Mouse (Mus musculus) brain, embryonic 18.5 days (tissue): ENCODE results near the gene Abr.

Source experiments
- DNase-seq: peaks from one replicate; pipeline ENCODE4 v3.0.0-alpha.2; 2012; ENCODE audit warnings: low read depth, low spot score

The Abr gene

DNA sequence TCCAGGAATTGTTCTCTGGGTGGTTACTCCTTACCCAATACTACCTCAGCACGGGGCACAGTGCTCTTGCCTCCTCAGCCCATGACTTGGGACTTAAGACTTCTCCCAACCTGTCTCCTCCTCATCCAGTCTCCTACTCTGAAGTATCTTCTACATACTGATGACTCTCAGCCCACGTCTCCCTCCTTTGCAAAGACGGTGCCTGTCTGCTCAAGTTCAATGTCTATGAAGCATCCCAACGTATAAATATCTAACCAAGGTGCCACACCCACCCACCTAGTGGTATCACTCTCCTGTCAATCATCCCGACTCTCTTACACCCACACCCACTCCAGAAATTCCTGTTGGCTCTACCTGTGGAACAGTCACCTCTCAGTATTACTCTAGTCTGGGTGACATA is 103.5 kb downstream of the Abr start:
- no peak for DNase-seq

DNA sequence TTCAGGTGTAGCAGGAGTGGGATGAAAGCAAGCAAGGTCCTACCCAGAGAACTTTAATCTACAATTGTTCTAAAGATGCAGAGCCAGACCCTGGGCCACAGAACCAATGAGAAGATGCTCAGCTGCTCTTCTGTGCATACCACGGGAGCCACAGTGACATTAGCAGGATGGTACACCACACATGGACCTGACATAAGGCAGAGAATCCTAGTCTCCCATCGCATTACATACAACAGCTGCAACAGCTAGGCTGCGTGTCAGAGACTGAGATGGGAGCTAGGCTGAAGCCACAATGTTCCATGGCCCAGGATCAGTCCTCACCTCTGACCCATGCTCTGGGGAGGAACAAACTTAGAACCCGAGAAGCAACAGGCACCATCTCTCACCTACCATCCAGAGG is 104.0 kb downstream of the Abr start:
- DNase-seq = no peak

- no peak for DNase-seq
These were observed 105.2 kb downstream of the Abr start for GRCm38 (mm10) chr11:76516951-76517350.

- no peak for DNase-seq
These were observed 107.0 kb downstream of the Abr start for GRCm38 (mm10) chr11:76515123-76515522.

- DNase-seq = no peak
These were observed 111.1 kb downstream of the Abr start for GRCm38 (mm10) chr11:76510977-76511376.

DNA sequence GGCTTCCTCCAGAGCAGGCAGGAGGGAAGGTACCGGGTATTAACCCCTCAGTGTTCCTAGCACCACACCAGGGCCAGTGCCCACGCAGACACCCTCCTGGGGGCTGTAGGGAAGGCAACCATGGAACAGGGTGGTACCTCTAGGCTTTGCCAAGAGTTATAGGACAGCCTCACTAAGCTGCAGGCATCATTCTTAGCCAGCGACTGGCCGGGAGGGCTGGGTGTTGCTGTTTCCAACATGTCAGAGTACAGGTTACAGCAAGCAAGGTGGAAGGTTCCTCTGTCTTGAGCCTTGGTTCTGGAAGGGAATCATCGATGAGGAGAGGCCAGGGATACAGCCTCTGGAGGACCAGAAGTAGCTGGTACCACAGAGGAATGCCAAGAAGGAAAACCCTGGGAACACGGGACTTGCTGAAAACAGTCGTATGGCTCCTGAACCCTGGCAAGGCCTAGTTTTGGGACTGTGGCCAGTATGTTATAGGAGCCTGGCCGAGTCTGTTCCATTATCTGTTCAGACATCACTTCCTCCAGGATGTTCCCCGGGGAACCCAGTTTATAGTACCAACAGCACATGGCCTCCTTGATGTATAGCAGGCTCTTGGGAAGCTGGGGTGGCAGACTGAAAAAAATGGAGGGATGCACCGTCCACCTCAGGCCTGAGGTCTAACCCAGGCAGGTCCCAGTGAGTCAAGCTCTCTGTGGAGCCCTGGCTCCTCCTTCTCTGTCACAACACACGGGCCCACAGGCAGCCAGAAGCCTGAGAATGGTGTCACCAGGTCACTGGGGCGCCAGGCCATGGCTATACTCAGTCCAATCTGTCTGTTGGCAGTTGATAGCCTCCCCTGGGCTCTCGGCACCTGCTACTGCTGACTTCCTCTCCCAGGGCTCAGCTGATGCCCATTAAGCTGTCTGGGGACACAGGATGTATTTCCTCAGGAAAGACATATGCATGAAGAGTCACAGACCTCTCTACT is 112.1 kb downstream of the Abr start:
- no peak for DNase-seq

DNA sequence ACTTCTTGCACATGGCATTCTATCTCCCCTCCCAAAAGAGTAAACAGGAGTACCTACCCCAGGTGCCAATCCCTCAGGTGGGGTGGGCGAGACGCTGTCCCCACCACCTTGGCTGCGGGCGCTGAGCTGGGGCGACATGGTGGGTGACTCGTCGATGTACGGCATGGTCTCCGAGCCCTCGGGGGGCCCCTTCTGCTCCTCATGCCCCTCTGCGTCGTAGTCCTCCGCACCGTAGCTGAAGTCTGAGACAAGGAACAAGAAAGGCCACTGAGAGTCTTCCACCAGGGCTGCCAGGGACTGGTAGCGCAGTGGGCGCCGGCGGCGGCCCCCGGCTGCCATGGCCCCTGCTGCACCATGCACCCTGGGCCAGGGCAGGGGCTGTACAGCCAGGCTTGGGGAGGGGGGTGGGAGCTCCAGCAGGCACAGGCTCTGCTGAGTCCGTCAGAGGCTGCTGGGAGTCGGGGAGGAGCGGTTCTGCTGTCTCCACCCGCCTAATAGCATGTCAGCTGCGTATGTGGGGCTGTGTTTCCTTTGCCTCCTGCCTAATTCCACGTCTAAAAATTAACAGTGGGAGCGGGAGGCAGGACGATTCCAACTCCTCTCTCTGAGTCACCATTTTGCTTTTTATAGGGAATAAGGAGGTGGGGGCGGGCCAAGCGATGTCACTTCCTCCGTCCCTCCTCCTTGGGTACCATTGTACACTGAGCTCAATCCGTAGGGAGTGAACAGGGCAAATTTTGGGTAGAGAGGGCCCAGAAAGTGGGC is 113.1 kb downstream of the Abr start:
- DNase-seq = no peak

GRCm38 (mm10) chr11:76508125-76508524 is 114.0 kb downstream of the Abr start:
- DNase-seq = no peak

GRCm38 (mm10) chr11:76507302-76508124 is 114.6 kb downstream of the Abr start:
- peak; percentile 57 for DNase-seq

GRCm38 (mm10) chr11:76506514-76507228 is 115.4 kb downstream of the Abr start:
- peak; percentile 60 for DNase-seq

DNA sequence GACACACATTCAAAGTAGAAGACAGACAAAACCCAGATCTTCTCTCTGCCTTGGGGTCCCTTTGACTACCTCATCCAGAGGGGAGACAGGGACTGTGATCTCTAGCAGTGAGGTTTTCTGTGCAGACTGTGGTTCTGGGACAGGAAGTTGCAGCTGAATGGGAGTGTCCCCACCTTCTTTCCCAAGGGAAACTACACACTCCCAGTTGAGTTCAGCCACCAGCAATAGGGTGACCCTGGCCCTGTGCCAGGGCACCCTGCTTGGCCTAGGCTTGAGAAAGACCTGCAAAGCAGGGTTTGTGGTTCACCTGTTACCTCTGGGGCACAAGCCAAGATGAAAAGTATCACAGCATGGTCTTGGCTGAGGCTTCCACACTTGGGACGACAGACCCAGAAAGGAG is 117.0 kb downstream of the Abr start:
- no peak for DNase-seq

DNA sequence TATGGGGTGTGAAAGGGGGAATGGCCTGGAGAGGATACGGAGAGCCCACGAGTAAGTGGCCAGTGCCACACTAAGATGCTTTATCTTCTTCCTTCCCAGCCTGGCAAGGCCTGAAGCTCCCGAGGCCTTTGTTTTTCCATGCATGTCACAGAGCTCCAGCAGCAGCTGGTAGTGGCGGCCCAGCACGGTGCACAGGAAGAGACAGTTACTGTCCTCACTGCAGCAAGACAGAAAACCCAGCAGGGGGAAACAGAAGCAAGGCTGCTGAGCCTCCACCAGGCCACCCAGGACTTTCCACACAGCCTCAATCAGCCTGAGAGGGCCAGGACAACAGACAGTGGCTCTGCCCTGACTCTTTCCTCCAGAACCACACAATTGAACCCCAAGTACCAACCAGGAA is 118.1 kb downstream of the Abr start:
- DNase-seq = no peak

DNA sequence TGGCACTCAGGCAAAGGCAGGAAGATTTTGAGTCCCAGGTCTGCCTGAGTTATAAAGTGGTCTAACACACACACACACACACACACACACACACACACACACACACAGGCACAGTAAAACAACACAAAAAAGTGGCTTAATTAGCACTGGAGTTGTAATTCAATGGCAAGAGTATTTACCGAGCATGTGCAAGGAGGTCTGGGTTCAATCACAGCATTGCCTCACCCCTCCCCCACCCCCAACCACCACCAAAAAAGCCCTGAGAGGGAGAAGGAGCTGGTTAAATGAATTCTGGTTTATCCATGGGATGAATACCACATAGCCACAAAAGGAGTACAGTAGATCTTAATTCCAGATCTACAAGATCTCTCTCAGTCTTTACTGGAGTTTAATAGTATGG is 122.1 kb downstream of the Abr start:
- DNase-seq = no peak

GRCm38 (mm10) chr11:76499564-76499963 is 122.5 kb downstream of the Abr start:
- DNase-seq = no peak

GRCm38 (mm10) chr11:76497769-76498152 is 124.4 kb downstream of the Abr start:
- no peak for DNase-seq

DNA sequence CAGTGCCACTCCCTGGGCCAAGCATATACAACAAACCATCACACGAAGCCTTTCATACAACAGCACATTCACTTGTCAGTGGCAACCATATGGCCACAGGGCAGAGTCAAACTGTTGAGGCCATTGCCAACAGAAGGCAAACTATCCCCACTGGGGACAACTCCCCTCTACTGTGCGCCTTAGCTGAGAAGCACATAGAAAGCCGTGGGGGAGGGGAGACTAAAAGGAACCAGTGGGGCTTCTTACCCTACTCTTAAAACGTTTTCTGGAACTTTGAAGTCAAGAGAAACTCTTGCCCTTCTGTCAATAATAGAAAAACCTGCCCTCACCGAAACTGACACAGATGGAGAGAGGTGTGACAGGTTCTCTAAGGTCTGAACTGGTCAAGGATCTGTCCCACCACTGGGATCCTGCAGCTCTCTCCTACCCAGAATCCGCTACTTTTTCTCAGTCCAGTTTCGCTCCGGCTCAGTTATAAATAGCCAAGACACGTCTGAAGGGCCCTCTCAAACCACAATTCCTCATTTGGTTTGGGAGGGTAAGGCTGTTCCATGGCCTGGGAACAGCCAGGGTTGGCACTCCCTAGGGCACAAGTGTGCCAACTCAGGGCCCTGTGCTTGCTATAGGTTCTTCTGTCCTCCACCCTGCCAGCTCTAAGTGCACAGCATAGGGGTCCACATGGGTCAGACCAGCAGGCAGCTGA is 124.9 kb downstream of the Abr start:
- no peak for DNase-seq

DNA sequence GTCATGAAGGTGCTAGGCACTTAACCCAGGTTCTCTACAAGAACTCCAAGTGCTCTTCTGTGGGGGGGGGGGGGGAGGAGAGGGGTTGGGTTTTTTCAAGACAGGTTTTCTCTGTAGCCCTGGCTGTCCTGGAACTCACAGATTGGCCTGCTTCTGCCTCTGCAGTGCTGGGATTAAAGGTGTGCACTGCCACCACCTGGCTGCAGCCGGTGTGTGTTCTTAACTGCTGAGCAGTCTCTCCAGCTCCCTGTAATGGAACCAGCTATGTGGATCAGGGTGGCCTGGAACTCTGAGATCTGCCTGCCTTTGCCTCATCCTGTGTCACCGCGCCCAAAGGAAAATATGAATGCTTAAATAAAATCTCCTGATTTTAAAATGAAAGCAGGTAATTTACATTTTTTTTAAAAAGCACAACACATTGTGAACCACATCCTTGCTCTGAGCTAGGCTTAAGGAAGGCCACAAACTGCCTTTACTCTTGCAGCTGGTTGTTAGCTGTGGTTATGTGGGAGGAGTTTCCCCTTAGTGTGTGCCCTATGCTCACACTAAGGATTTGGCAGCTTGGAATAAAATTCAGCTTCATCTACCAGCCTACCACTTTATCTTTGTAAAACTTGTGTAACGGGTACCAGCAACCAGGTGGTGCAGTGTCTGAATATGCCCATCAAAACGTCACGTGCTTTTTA is 125.9 kb downstream of the Abr start:
- no peak for DNase-seq

GRCm38 (mm10) chr11:76495127-76496028 is 126.7 kb downstream of the Abr start:
- no peak for DNase-seq
